Mouse (Mus musculus) kidney, postnatal 4 days (tissue): ENCODE results near the gene Esam.

ENCODE experiments used
- DNase-seq, 2 experiments: peaks; one replicate each; pipeline ENCODE4 v3.0.0; 2021; ENCODE audit warnings: mixed read lengths in 2 of 2

Esam gene

GRCm38 (mm10) chr9:37556366-37556765 lies 28.5 kb downstream of the Esam start:
- no peak for DNase-seq

GRCm38 (mm10) chr9:37560617-37561016 lies 32.7 kb downstream of the Esam start:
- DNase-seq: no peak

GRCm38 (mm10) chr9:37563805-37564204 lies 35.9 kb downstream of the Esam start:
- no peak for DNase-seq

- DNase-seq: no peak
Measured at GRCm38 (mm10) chr9:37567019-37567418, 39.1 kb downstream of the Esam start.

GRCm38 (mm10) chr9:37567454-37567853 lies 39.6 kb downstream of the Esam start:
- DNase-seq: peak in 1 of 2 experiments; percentile 13

- DNase-seq: peak; percentile 48 to 61
Measured at GRCm38 (mm10) chr9:37567892-37568604, 40.2 kb downstream of the Esam start.

GRCm38 (mm10) chr9:37568605-37569214 lies 40.8 kb downstream of the Esam start:
- DNase-seq: peak in 1 of 2 experiments; percentile 27

GRCm38 (mm10) chr9:37569231-37569835 lies 41.5 kb downstream of the Esam start:
- no peak for DNase-seq

- DNase-seq: no peak
Measured at GRCm38 (mm10) chr9:37572204-37572876, 44.5 kb downstream of the Esam start.

GRCm38 (mm10) chr9:37576436-37576930 lies 48.6 kb downstream of the Esam start:
- DNase-seq: peak; percentile 4 to 14

GRCm38 (mm10) chr9:37583594-37583993 lies 55.7 kb downstream of the Esam start:
- no peak for DNase-seq

GRCm38 (mm10) chr9:37586718-37587117 lies 58.8 kb downstream of the Esam start:
- DNase-seq: no peak
